Mouse (Mus musculus) CD8-positive naive resting alpha-beta T cell, adult 2 months (primary cell): ENCODE measurements around the gene Gm10643.

Experiments
- DNase-seq, 2 experiments: peaks; one replicate each; pipeline ENCODE4 v3.0.0; 2022; ENCODE audit warnings: low read depth in 2 of 2, low spot score in 2 of 2

The Gm10643 gene

GRCm38 (mm10) chr8:84071921-84072320, 7.0 kb upstream of the Gm10643 start:
- no peak for DNase-seq

- DNase-seq: no peak
Observed at GRCm38 (mm10) chr8:84070667-84071066, 5.7 kb upstream of the Gm10643 start.

GRCm38 (mm10) chr8:84070241-84070640, 5.3 kb upstream of the Gm10643 start:
- no peak for DNase-seq

GRCm38 (mm10) chr8:84069750-84070149, 4.8 kb upstream of the Gm10643 start:
- DNase-seq: no peak

DNA sequence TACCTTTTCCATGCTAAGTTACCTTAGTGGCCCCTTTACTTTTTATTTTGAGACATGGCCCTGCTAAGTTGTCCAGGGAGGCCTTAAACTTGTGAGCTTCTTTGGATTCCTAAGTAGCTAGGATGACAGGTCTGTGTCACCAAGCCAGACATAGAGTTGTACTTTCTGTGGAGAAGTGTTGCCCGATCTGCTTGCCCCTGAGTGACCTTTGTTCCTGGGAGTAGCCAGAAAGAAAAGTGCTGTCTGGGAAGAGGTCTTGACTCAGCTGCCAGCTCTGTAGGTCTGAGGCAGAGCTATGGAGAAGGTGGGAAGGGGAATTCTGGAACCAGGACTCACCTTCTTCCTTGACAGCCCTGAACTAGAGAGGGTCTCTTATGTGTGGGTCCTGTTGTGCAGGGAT, 4.2 kb upstream of the Gm10643 start:
- no peak for DNase-seq

DNA sequence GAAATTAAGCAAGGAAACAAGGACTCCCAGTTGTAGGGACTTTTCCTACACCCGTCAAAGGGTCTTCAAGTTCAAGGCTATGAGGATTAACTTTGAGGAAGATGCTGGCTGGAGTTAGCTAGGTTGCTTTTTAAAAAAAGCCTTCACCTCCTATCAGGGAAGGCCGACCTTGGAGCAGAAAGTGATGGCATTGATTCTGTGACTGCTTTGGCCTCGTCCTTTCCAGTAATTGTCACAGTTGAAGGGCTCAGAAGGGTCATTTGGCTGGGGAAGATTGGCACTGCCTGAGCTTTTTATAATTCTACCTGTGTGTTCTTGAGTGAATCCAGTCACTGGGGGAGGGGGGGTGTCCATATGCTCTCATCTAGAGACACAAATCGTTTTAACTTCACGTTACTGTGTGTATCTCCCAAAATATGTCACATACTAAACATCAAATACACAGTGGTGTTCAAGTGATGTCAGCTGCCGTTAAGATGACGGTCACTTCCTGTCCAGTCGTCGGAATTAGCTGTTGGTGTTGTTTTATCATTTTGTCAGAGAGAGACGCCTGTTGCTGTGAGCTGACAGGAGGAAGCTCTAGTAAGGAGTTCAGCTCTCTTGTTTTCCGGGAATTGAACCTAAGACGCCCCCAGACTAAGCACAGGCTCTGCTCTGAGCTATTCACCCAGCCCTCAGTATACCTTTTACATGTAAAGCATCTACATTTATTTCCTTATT, 3.5 kb upstream of the Gm10643 start:
- DNase-seq: no peak

DNA sequence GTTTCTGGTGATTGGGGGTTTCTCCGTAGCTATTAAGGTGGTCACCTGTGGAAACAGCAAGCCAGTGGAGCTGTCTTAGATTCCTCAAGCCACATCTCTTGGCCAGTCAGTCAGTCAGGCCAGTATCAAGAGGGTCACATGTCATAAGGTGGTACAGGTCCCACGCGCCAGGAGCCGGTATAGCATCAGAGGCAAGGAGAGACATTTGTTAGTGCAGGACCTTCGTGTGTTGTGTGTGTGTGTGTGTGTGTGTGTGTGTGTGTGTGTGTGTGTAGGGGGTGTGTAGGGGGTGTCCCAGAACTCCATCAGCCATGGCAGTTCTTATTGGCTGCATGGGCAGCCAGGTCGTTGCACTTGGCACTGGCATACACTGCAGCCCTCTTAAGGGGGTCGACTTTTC, 3.0 kb upstream of the Gm10643 start:
- no peak for DNase-seq

- peak; percentile 94 to 96 for DNase-seq
Observed at GRCm38 (mm10) chr8:84067047-84067573, 2.2 kb upstream of the Gm10643 start.

DNA sequence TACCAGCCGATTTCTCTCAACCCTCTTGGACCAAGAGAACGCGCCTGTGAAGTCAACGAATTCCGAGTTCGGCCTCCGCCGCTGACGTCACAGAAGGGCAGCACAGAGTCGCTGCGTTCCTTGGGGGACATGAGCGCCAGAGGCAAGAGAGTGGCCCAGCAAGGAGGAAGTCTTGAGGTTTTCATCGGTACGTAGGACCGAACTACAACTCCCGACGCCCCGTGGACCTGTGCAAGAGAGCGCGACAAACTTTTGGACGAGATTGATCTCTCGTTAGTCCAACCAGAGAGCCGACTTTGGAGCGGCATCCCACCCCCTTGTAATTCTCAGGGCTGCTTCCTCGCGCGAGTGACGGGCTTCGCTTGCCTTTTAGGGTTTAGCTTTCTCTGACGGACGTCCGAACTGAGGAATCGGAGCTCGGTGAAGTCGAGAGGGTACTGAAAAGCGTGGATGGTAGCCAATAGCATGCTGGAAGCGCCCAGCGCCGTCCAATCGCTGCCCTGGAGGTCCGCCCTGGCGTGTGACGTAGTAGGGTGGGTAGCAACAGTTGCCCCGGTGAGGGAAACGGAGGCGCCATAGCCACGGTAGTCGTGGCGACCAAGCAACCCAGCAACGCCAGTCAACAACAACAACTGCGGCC, 1.5 kb upstream of the Gm10643 start, which contains the start of gene Rfx1:
TSS of gene Rfx1 (plus strand) at position 544 of the 640 bp plus-strand sequence.
- DNase-seq: peak; percentile 97 to 98

DNA sequence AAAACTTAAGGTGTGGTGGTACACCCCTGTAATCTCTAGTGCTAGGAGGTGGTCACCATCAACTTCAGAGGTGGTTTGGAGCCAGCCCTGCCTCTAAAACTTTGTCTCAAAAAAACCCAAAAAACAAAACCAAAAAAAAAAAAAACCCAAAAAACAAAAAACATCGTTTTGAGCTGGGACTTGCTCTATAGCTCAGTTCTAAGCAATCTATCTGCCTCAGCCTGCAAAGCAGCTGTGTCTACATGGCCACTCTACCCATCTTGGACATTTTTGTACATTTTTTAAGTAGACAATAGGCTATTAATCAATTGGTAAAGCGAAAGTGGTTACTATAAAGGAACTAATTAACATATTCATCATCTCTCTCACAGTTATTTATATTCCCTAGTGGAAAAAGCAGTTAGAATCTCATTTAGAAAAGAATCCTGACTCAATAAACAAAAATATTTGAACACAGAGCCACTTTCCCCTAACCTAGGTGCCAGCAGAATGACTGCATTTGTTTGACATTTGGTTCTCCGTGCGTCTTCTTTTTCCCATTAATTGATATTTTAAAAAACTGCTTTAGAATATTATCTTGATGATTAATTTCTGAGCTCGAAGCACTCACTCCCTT, 628 bp upstream of the Gm10643 start:
- DNase-seq: no peak

DNA sequence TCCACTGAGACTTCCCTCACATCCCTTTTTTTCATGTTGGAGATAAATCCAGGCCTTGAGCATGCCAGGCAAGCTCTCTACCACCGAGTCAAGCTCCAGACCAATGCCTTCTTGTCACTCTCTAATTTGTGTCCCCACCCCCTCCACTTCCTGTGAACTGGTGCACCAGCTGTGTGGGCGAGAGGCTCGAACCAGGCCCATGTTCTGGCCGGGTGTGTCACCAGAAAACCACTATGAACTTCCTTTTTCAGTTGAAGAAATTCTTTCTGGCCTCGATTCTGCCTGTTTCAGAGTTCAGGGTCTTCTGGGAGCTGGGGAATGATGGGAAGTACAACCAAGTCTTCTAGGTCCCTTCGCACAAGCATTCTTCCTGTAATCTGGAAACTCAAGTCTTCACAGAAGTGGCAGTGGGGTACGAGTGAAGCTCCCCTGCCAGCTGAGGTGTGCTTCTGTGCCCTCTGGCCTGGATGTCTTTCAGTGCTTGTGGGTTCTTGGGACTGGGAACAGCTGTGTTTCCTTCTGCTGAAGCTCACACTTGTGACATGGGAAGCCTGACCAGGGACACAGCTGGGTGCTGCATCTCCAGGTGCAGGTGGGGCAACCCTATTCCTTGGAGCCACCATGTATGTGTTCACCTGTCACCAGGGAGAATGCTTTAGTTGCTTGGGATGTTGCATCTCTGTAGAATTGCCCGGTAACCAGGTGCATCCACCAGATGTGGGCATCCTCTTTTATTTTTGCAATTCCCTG, 901 bp downstream of the Gm10643 start:
- DNase-seq: peak; percentile 41 to 58

DNA sequence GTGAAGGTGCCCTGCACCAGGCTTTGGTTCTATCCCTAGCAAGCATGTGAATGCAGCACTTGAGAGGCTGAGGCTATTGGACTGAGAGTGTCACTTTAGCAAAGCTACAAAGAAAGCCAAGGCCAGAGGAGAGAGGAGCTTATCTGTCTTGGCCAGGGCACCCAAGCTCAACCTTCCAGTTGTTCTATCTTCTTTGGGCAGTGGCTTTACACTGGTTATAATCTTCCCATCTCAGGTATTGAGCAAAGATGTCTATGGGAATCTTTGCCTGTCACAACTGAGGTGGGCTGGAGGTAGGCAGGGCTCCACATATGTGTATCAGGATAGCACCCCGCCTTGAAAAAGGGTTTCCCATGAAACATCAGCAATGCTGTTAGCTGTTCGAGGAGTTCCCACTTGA, 4.7 kb downstream of the Gm10643 start:
- no peak for DNase-seq

DNA sequence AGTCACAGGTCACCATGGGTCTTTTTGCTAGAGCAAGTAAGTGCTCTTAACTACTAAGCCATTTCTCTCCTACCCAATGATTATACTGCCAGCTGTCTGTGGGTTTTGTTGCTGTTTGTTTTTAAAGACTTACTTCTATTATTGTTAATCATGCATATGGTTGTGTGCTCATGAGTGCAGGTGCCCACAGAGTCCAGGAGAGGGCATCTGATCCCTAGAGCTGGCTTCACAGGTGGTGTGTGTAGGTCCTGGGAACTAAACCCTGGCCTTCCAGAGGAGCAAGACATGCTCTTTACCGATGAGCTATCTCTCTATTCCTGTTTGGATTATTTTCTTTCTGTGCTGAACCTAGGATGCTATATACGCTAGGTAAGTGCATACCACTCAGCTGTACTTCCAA, 5.7 kb downstream of the Gm10643 start:
- DNase-seq: no peak

GRCm38 (mm10) chr8:84057827-84058226, 7.1 kb downstream of the Gm10643 start:
- DNase-seq: no peak

GRCm38 (mm10) chr8:84053229-84053628, 11.7 kb downstream of the Gm10643 start:
- no peak for DNase-seq

GRCm38 (mm10) chr8:84052746-84053145, 12.2 kb downstream of the Gm10643 start:
- DNase-seq: no peak

DNA sequence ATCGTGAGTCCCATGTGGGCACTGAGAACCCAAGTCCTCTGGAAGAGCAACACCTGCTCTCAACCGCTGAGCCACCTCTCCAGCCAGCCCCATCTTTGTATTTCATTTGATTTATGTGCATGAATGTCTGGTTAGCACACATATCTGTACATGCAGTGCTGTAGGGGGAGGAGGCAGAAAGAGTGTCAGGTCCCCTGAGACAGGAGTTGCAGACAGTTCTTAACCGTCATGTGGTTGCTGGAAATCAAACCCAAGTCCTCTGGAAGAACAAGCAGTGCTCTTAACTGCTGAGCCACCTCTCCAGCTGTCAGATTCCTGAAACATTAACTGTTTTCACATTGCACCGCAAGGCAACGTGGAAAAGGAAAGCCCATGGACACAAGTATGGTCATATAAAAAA, 16.8 kb downstream of the Gm10643 start:
- no peak for DNase-seq

DNA sequence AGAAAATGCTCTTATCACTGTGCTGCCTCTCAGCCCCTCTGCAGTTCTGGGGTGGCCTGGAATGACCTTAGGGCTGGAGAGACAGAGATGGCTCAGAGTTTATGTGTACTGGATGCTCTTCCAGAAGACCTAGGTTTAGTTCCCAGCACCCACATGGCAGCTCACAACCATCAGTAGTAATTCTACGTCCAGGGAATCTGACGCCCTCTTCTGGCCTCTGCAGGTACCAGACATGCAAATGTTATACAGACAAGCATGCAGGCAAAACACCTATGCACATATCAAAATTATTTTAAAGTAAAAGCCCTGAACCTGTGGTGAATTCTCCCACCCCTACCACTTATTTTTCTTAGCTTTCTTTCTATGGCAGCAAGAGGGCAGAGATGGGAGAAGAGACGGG, 18.4 kb downstream of the Gm10643 start:
- no peak for DNase-seq

DNA sequence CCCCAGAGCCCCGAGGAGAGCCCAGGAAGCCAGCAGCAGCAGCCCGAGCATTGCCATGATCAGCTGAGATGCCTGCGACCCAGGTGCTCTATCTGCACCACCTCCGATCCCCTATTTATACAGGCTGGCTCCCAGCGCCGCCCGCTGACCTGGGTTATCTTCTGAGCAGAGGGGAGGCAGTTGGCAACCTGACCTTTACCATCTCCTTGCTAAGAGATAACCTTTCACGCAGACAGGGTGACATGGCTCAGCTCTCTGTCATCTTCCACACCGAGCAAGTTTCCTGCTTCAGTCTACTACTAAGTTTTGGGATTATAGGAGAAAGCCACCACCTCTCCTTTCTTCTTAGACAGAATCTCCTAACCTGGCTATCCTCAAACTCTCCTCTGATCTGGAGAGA, 20.0 kb downstream of the Gm10643 start, which contains the start of gene Rln3:
TSS of gene Rln3 (minus strand) at position 101 of the 400 bp plus-strand sequence.
- no peak for DNase-seq

GRCm38 (mm10) chr8:84044103-84044502, 20.8 kb downstream of the Gm10643 start:
- no peak for DNase-seq

DNA sequence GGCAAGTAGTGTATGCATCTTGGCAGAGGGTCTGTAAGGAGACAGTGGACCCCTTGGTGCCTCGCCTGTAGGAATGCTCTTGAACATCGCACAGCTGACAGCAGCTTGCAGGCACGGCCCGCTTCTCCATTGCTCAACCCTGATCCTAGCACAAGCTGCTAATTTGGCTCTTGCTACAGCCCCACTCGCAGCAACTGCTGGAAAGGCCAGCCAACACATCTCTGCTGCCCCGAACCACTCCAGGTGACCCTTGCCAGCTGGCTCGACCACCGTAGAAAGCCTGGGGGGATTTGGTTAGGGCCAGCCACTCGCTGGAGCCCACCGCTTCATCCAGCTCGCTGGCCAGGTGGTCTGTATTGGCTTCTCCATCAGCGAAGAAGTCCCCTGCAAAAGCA, 22.0 kb downstream of the Gm10643 start:
- no peak for DNase-seq
